Mouse (Mus musculus) CH12.LX (cell line): Measurements from ENCODE around the gene Rnf208. TPM values are rescaled to one million over a fixed set of nuclear protein-coding genes. Genes with fewer than 3 reads are reported as not detected.

Source experiments
- DNase-seq: peaks from one replicate; pipeline ENCODE4 v3.0.0-alpha.2; 2013; ENCODE audit errors: extremely low read depth
- H3K27ac ChIP-seq: 2 replicates; pipeline ENCODE4 v1.5.1; 2012; ENCODE audit warnings: low read depth, mild to moderate bottlenecking, control low read depth, moderate library complexity; ENCODE audit not compliant: insufficient read depth
- H3K27me3 ChIP-seq: replicated peaks from 2 replicates; pipeline ENCODE3; 2012; ENCODE audit warnings: inconsistent platforms
- H3K36me3 ChIP-seq, 2 experiments: replicated peaks in 1 of 2; 2 replicates each; pipeline versions ENCODE3 to v1.6.1; 2012; ENCODE audit warnings: inconsistent platforms in 1 of 2, low read length in 1 of 2, mild to moderate bottlenecking in 1 of 2, mixed read lengths in 1 of 2, moderate library complexity in 1 of 2; ENCODE audit not compliant: control insufficient read depth in 1 of 2, insufficient read depth in 1 of 2
- H3K4me1 ChIP-seq, 2 experiments: 2 replicates each; pipeline ENCODE4 v1.6.1; 2012; ENCODE audit warnings: inconsistent platforms in 1 of 2, moderate library complexity in 1 of 2; ENCODE audit not compliant: insufficient read depth in 2 of 2, control insufficient read depth in 1 of 2
- H3K4me2 ChIP-seq: 2 replicates; pipeline ENCODE4 v1.6.1; 2012; ENCODE audit warnings: low read depth, mild to moderate bottlenecking, control low read depth; ENCODE audit not compliant: poor library complexity, insufficient read depth, severe bottlenecking
- H3K4me3 ChIP-seq, 3 experiments: fragments of 150-350 bp in 1 of 3; sonication (generic) in 1 of 3; replicated peaks in 1 of 3; 2 replicates each; pipeline versions ENCODE3 to v1.5.1; 2011 to 2012; ENCODE audit warnings: low read depth in 2 of 3, low read length in 2 of 3, mild to moderate bottlenecking in 2 of 3, moderate library complexity in 2 of 3, control low read depth in 1 of 3, improper control_type of control experiment in 1 of 3, inconsistent platforms in 1 of 3, mixed read lengths in 1 of 3; ENCODE audit not compliant: poor library complexity in 1 of 3
- H3K79me2 ChIP-seq: replicated peaks from 2 replicates; pipeline ENCODE4 v1.6.1; 2012; ENCODE audit warnings: mild to moderate bottlenecking, moderate library complexity; ENCODE audit not compliant: control insufficient read depth, poor library complexity, insufficient read depth, severe bottlenecking; ENCODE audit errors: extremely low read depth
- H3K9ac ChIP-seq: 2 replicates; pipeline ENCODE4 v1.6.1; 2012; ENCODE audit warnings: low read depth, mild to moderate bottlenecking, control low read depth, moderate library complexity; ENCODE audit not compliant: insufficient read depth
- H3K9me3 ChIP-seq: replicated peaks from 2 replicates; pipeline ENCODE3; 2012; ENCODE audit warnings: low read length, inconsistent platforms, mixed read lengths
- BHLHE40 ChIP-seq: IDR thresholded peaks from 2 replicates; pipeline ENCODE4 v1.6.1; 2011; ENCODE audit warnings: mild to moderate bottlenecking, low read depth, low read length, improper control_type of control experiment
- CTCF ChIP-seq, 2 experiments: IDR thresholded peaks in 1 of 2; conservative IDR thresholded peaks in 1 of 2; 2 replicates each; pipeline ENCODE4 v1.5.1; 2011 to 2012; ENCODE audit warnings: low read depth in 2 of 2, low read length in 2 of 2, improper control_type of control experiment in 1 of 2, inconsistent platforms in 1 of 2, mild to moderate bottlenecking in 1 of 2, moderate library complexity in 1 of 2
- E2F4 ChIP-seq: IDR thresholded peaks from 2 replicates; pipeline ENCODE4 v1.6.1; 2011; ENCODE audit warnings: low read depth, low read length, improper control_type of control experiment; ENCODE audit not compliant: insufficient replicate concordance
- ELF1 ChIP-seq: IDR thresholded peaks from 2 replicates; pipeline ENCODE4 v1.6.1; 2014; ENCODE audit warnings: low read depth, mild to moderate bottlenecking, inconsistent platforms, low read length, improper control_type of control experiment
- EP300 ChIP-seq: IDR thresholded peaks from 2 replicates; pipeline ENCODE4 v1.6.1; 2011; ENCODE audit warnings: low read length, improper control_type of control experiment
- ETS1 ChIP-seq: conservative IDR thresholded peaks from 2 replicates; pipeline ENCODE4 v1.6.1; 2012; ENCODE audit warnings: low read depth, mild to moderate bottlenecking, inconsistent platforms, low read length, improper control_type of control experiment, moderate library complexity
- GABPA ChIP-seq: IDR thresholded peaks from 2 replicates; pipeline ENCODE4 v1.6.1; 2012; ENCODE audit warnings: low read depth, low read length, improper control_type of control experiment, inconsistent platforms; ENCODE audit not compliant: insufficient replicate concordance
- HCFC1 ChIP-seq: IDR thresholded peaks from 2 replicates; pipeline ENCODE4 v1.6.1; 2012; ENCODE audit warnings: low read depth, mild to moderate bottlenecking, inconsistent platforms, low read length, improper control_type of control experiment
- IRF4 ChIP-seq: IDR thresholded peaks from 2 replicates; pipeline ENCODE4 v1.6.1; 2014; ENCODE audit warnings: low read depth, mild to moderate bottlenecking, inconsistent platforms, low read length, improper control_type of control experiment
- JUN ChIP-seq: IDR thresholded peaks from 2 replicates; pipeline ENCODE4 v1.6.1; 2011; ENCODE audit warnings: low read depth, mild to moderate bottlenecking, low read length, improper control_type of control experiment, moderate library complexity; ENCODE audit not compliant: insufficient read depth
- JUND ChIP-seq: conservative IDR thresholded peaks from 2 replicates; pipeline ENCODE4 v1.6.1; 2011; ENCODE audit warnings: low read depth, low read length, improper control_type of control experiment
- KAT2A ChIP-seq: IDR thresholded peaks from 2 replicates; pipeline ENCODE4 v1.6.1; 2012; ENCODE audit warnings: low read length, improper control_type of control experiment, inconsistent platforms; ENCODE audit not compliant: insufficient replicate concordance
- MAFK ChIP-seq: IDR thresholded peaks from 2 replicates; pipeline ENCODE4 v1.6.1; 2011; ENCODE audit warnings: low read length, improper control_type of control experiment; ENCODE audit not compliant: insufficient replicate concordance
- MAX ChIP-seq: IDR thresholded peaks from 2 replicates; pipeline ENCODE4 v1.6.1; 2011; ENCODE audit warnings: low read length, improper control_type of control experiment
- MAZ ChIP-seq: IDR thresholded peaks from 2 replicates; pipeline ENCODE4 v1.6.1; 2012; ENCODE audit warnings: low read depth, mild to moderate bottlenecking, inconsistent platforms, low read length, improper control_type of control experiment, moderate library complexity
- PAX5 ChIP-seq: IDR thresholded peaks from 2 replicates; pipeline ENCODE4 v1.6.1; 2012; ENCODE audit warnings: low read length, inconsistent platforms, mixed read lengths
- SIN3A ChIP-seq: IDR thresholded peaks from 2 replicates; pipeline ENCODE4 v1.6.1; 2012; ENCODE audit warnings: low read length, improper control_type of control experiment, inconsistent platforms
- SMC3 ChIP-seq: IDR thresholded peaks from 2 replicates; pipeline ENCODE4 v1.6.1; 2011; ENCODE audit warnings: low read depth, low read length, improper control_type of control experiment
- TBP ChIP-seq: conservative IDR thresholded peaks from 2 replicates; pipeline ENCODE4 v1.6.1; 2011; ENCODE audit warnings: low read depth, low read length, improper control_type of control experiment
- TCF12 ChIP-seq: IDR thresholded peaks from 2 replicates; pipeline ENCODE4 v1.6.1; 2014; ENCODE audit warnings: low read depth, mild to moderate bottlenecking, inconsistent platforms, low read length, improper control_type of control experiment
- UBTF ChIP-seq: IDR thresholded peaks from 2 replicates; pipeline ENCODE4 v1.6.1; 2012; ENCODE audit warnings: low read depth, mild to moderate bottlenecking, inconsistent platforms, low read length, improper control_type of control experiment, moderate library complexity
- ZKSCAN1 ChIP-seq: IDR thresholded peaks from 2 replicates; pipeline ENCODE4 v1.6.1; 2012; ENCODE audit warnings: low read depth, inconsistent platforms, low read length, improper control_type of control experiment, borderline replicate concordance
- ZNF384 ChIP-seq: IDR thresholded peaks from 2 replicates; pipeline ENCODE4 v1.6.1; 2012; ENCODE audit warnings: low read depth, low read length, improper control_type of control experiment, inconsistent platforms
- dilution Hi-C: fragments of 300-500 bp; cut with MboI; formaldehyde crosslinking; loops from 2 replicates; pipeline ENCODE4 v1.14.3; 2020; ENCODE audit warnings: low sequenced_read_pairs; ENCODE audit not compliant: extremely low pct_unique_long_range_greater_than_20kb, extremely low pct_ligation_motif_present
- in situ Hi-C: fragments of 300-500 bp; cut with MboI; formaldehyde crosslinking; loops from 3 replicates; pipeline ENCODE4 v1.14.3; 2019; ENCODE audit warnings: low sequenced_read_pairs, low pct_ligation_motif_present, low pct_unique_long_range_greater_than_20kb, mixed read lengths
- polyA plus RNA-seq: library from polyadenylated mRNA; unstranded; fragments of >175 nt; gene quantifications from 2 replicates; pipeline ENCODE4 v1.2.1, GENCODE M21; 2012; ENCODE audit warnings: low read depth; ENCODE audit not compliant: insufficient read length
- total RNA-seq, 2 experiments: library from RNA; depleted of rRNA; stranded (reverse); fragments of 300-350 nt in 1 of 2; fragments of >200 nt in 1 of 2; gene quantifications; 2 replicates each; pipeline ENCODE4 v1.2.3; 2012 to 2014

Gene Rnf208
- total and polyA plus RNA-seq, 3 experiments = 0.34 to 1.7 (median 1.4) TPM

- no peak overlapping the region for H3K4me2 ChIP-seq
- peaks cover 7 to 29% of the 10 kb centered on the region in 2 experiments for H3K4me1 ChIP-seq
- H3K36me3 ChIP-seq = peaks cover 57 to 71% of the 10 kb centered on the region in 2 experiments
- TF ChIP-seq ETS1 (no peak), UBTF (no peak), MAZ (no peak), PAX5 (no peak), JUND (no peak), ZNF384 (no peak), HCFC1 (no peak), MAX (no peak), SMC3 (no peak), KAT2A (no peak), ELF1 (no peak), GABPA (no peak), TCF12 (no peak), IRF4 (no peak), JUN (no peak), TBP (no peak), E2F4 (no peak)
- dilution Hi-C loops = no loop called here
- no peaks in the 10 kb centered on the region for H3K27me3 ChIP-seq
- no peak overlapping the region for H3K27ac ChIP-seq
- no peak overlapping the region for H3K9ac ChIP-seq
- H3K79me2 ChIP-seq = peaks cover 23% of the 10 kb centered on the region
- H3K4me3 ChIP-seq = no peak overlapping the region
- in situ Hi-C loops = loop anchor here (5.0 kb wide), 1 partner anchor 45 kb away; no protein-coding TSS in a partner anchor
- H3K9me3 ChIP-seq = no peaks in the 10 kb centered on the region
- no peak for DNase-seq
These were observed 34.5 kb upstream of the Rnf208 start for GRCm38 (mm10) chr2:25207593-25207992.

- Histone ChIP-seq H3K9me3 (no peaks in the 10 kb centered on the region), H3K27me3 (peaks cover 3% of the 10 kb centered on the region), H3K9ac (peak overlapping the region; percentile 84), H3K79me2 (peaks cover 23% of the 10 kb centered on the region), H3K4me2 (peak overlapping the region; percentile 89), H3K4me1 (peaks cover 13 to 29% of the 10 kb centered on the region in 2 experiments), H3K36me3 (peaks cover 29 to 40% of the 10 kb centered on the region in 2 experiments), H3K27ac (no peak overlapping the region), H3K4me3 (peak overlapping the region; percentile 78 to 93 (median 89))
- no peak for TF ChIP-seq ZNF384
- no peak for TF ChIP-seq EP300
- TF ChIP-seq E2F4 = no peak
- TF ChIP-seq ELF1 = no peak
- no peak for TF ChIP-seq ZKSCAN1
- TF ChIP-seq BHLHE40 = no peak
- no peak for TF ChIP-seq SIN3A
- TF ChIP-seq ETS1 = no peak
- no peak for TF ChIP-seq TCF12
- no peak for TF ChIP-seq MAFK
- no peak for TF ChIP-seq CTCF (conservative IDR thresholded peaks at IDR 0.05 in 1 of 2, IDR thresholded peaks at IDR 0.05 in 1 of 2; ENCODE audit: low read depth in 2 of 2, low read length in 2 of 2)
- DNase-seq = no peak
- dilution Hi-C loops = no loop called here
- in situ Hi-C loops = no loop called here
These were observed 31.4 kb upstream of the Rnf208 start for GRCm38 (mm10) chr2:25210686-25211085.
